27 mouse cellular contexts compared by ENCODE assay signal in the genomic region with DNA sequence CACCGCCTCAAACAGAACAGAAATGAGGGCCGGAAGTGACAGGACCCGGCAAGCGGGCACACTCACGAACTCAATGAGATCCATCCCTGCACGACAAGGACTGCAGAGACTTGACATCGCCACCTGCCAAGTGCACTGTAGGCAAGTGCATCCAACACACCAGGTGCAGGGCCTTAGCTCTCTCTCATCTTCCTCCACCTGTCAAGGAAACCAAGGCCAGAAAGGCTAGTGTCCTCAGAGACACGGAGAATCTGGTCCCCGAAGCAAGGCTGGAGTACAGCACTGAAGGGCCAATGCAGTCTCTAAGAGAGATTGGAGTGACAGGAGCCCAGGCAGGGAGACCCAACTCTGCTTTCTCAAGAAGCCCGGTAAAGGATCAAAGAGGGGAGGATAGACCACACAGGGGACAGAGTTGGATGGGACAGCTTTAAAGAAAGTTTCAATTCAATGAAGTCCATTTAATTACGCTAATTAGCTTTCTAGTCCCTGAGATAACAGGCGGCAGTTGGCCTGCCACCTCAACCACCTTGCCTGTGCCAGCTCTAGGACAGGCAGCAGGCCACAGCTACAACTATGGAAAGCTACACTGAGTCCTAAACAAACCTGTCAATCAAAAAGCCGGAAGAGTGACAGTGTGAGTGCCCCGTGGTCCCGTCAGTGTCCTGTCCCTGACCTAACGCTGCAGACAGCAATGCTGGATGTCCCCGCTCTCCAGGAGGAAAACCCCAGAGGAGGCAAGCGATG. TPM values are rescaled to one million over a fixed set of nuclear protein-coding genes. Genes with fewer than 3 reads are reported as not detected.
DNase-seq lines count a peak whose midpoint lies in the region; TF ChIP-seq lines count a peak whose summit lies in the region.
"Had no signal": no experiment of that assay in that cellular context is flagged by ENCODE, and none has a peak within 500 bp of the region (broad histone marks: within the 10 kb centered on the region; RNA-seq: fewer than 3 reads in every experiment).

No protein-coding gene starts in this region.

- DNase-seq in gastrocnemius, adult 2 months: no peak
- DNase-seq in gastrocnemius, postnatal 10 days: no peak
- peak; percentile 56 to 65 for DNase-seq in cerebellum, adult 18-20 months
- DNase-seq in cerebellum, adult 9-10 months: peak; percentile 62
- peak; percentile 40 to 48 for DNase-seq in cerebellum, postnatal 36 days
- no peak for DNase-seq in ovary, postnatal 36 days (ENCODE audit: low spot score)
- no peak for DNase-seq in thymus, postnatal 4 days
- DNase-seq: adrenal gland, postnatal 14 days; heart, postnatal 4 days; kidney, adult 8-10 months; kidney, postnatal 4 days; liver, embryonic 13.5 days; lung, adult 18-20 months; lung, postnatal 10 days; right cerebral cortex, adult 18-20 months; spleen, adult 18-20 months; thymus, adult 18-20 months; thymus, postnatal 25 days had no signal

- H3K4me3 ChIP-seq in gastrocnemius, adult 2 months: no peak overlapping the region
- H3K4me3 ChIP-seq: embryonic facial prominence, embryonic 10.5 days; embryonic facial prominence, embryonic 15.5 days; heart, embryonic 10.5 days; heart, embryonic 15.5 days; hindbrain, embryonic 13.5 days; limb, embryonic 10.5 days; limb, embryonic 15.5 days; liver, embryonic 13.5 days; midbrain, embryonic 10.5 days had no signal

- intact Hi-C loops in gastrocnemius, adult 2 months (cut with DNase I): no loop called here

- TF ChIP-seq CTCF in gastrocnemius, adult 2 months (IDR thresholded peaks at IDR 0.05): no peak

- peak overlapping the region; percentile 61 for H3K27ac ChIP-seq in gastrocnemius, adult 2 months
- H3K27ac ChIP-seq: embryonic facial prominence, embryonic 10.5 days; embryonic facial prominence, embryonic 15.5 days; heart, embryonic 10.5 days; heart, embryonic 15.5 days; hindbrain, embryonic 13.5 days; kidney, postnatal 0 days; limb, embryonic 10.5 days; limb, embryonic 15.5 days; liver, embryonic 13.5 days; midbrain, embryonic 10.5 days had no signal

RNA-seq across cellular contexts. Expression of gene Sprtn, which starts 20.2 kb away (rescaled TPM):
- 1 to 10 TPM; 6.7 to 7.5 TPM for total RNA-seq in gastrocnemius, adult 2 months (2021)
- 10 to 100 TPM in 1 of 2 experiments, 1 to 10 TPM in 1; 9.6 to 10.7 TPM for total RNA-seq in gastrocnemius, postnatal 10 days (2021)

RNA-seq across cellular contexts. Expression of gene Exoc8, which starts 20.4 kb away (rescaled TPM):
- total RNA-seq in gastrocnemius, adult 2 months (2021): 1 to 10 TPM; 7.6 to 7.8 TPM
- 1 to 10 TPM; 8.0 to 8.7 TPM for total RNA-seq in gastrocnemius, postnatal 10 days (2021)

RNA-seq across cellular contexts. Expression of gene Egln1, which starts 31.2 kb away (rescaled TPM):
- 100 to 1,000 TPM; 159 to 192 TPM for total RNA-seq in gastrocnemius, adult 2 months (2021)
- 10 to 100 TPM; 60.0 to 71.9 TPM for total RNA-seq in gastrocnemius, postnatal 10 days (2021)

RNA-seq across cellular contexts. Expression of gene 2810004N23Rik, which starts 55.0 kb away (rescaled TPM):
- 10 to 100 TPM; 29.7 to 34.0 TPM for total RNA-seq in gastrocnemius, adult 2 months (2021)
- 10 to 100 TPM; 32.7 to 33.3 TPM for total RNA-seq in gastrocnemius, postnatal 10 days (2021)

RNA-seq across cellular contexts. Expression of gene Gnpat, which starts 55.1 kb away (rescaled TPM):
- total RNA-seq in gastrocnemius, adult 2 months (2021): 100 to 1,000 TPM; 157 to 173 TPM
- total RNA-seq in gastrocnemius, postnatal 10 days (2021): 10 to 100 TPM; 92.7 to 98.3 TPM

Comparison
In these comparisons a context has a peak if more than half of its experiments do, and no peak if none do; other contexts are left out.
1. DNase-seq: peak in cerebellum, adult 18-20 months (2 of 2), cerebellum, adult 9-10 months (single experiment) and cerebellum, postnatal 36 days (2 of 2); none in gastrocnemius, adult 2 months (single experiment), gastrocnemius, postnatal 10 days (single experiment), ovary, postnatal 36 days (single experiment) and thymus, postnatal 4 days (single experiment).